Mouse (Mus musculus) adrenal gland, adult (tissue): ENCODE data around the gene Cfap97d1.

Experiments used
- DNase-seq, 2 experiments: peaks; one replicate each; pipeline ENCODE4 v3.0.0; 2022 to 2023; ENCODE audit warnings: low spot score in 1 of 2; ENCODE audit not compliant: inconsistent age in 2 of 2

Cfap97d1 gene

GRCm38 (mm10) chr11:102034887-102035286 lies 50.8 kb downstream of the Cfap97d1 start:
- DNase-seq = no peak

DNA sequence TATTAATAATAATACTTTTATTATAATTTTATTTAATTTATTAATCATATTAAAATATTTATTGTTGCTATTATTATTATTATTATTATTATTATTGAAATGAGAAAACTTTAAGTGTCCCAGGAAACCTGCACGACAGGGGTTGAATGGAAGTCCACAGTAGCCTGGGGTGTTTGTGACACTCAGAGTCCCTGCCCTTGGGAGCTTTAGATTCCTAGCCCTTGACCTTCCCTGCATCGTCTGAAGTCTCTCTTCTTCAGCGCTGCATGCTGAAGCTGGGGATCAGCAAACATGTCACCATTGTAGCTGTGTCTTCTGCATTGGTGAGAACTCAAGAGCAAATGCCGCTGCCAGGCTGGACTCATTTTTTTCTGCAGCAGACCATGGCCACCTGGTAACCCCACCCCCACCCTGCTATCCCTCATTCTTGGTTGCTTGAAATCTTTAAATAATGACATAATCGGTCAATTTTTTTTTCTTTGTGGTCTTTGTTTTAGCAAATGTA lies 51.4 kb downstream of the Cfap97d1 start:
- DNase-seq = no peak

DNA sequence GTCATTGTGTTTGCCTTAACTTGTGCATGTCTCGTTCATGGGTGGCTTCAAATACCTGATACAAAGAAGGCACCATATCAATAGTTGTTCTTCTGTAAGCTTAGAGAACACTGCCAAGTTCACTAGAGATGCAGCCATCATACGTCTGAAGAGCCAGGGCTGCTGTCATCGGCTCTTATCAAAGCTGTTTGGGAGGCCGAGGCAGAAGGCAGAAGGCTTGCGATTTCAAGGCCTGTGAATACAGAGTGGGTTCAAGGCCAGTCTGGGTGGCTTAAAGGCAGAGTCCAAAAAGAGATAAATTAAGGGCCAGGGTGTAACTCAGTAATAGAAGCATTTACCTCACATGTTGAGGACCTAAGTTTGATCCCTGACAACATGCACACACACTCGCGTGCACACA lies 52.3 kb downstream of the Cfap97d1 start:
- peak; percentile 64 to 69 for DNase-seq

- no peak for DNase-seq
These were observed 53.7 kb downstream of the Cfap97d1 start for GRCm38 (mm10) chr11:102037789-102038188.

GRCm38 (mm10) chr11:102039487-102040137 lies 55.5 kb downstream of the Cfap97d1 start:
- DNase-seq = peak in 1 of 2 experiments; percentile 54

GRCm38 (mm10) chr11:102040138-102040524 lies 56.1 kb downstream of the Cfap97d1 start:
- DNase-seq = peak; percentile 90 to 96

- no peak for DNase-seq
These were observed 56.6 kb downstream of the Cfap97d1 start for GRCm38 (mm10) chr11:102040646-102041045.

DNA sequence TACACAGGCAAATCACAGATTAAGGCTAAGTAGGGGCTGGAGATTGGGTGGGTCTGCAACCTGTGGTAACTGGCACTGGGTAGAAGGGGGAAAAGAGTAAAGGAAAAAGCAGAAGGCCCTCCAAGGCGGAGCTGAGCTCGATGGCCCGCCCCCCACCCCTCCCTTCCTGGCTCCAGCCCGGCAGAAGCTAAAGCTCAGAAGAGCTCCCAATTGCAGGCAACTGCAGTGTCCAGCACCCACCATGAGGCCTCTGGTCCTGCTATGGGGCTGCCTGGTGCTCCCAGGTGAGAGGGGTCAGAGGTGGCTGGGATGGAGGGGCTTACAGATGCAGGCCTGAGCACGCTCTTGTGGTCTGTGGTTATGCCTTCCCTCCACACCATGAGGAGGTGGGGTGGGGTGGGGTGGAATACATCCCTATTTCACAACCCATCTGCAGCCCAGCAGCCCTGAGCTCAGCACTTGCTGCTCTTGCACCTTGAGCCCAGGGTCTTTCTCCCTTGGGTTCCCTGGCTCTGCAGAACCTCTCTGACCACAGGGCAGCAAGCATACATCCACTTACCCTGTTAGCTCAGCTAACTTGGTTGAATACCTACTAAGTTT lies 57.4 kb downstream of the Cfap97d1 start, which contains the start of gene Cd300lg:
Gene Cd300lg, plus strand, starts transcription at position 160 of the 600 bp plus-strand sequence.
- peak in 1 of 2 experiments; percentile 32 for DNase-seq
